ENCODE assay signal across 25 mouse cellular contexts in the genomic region with DNA sequence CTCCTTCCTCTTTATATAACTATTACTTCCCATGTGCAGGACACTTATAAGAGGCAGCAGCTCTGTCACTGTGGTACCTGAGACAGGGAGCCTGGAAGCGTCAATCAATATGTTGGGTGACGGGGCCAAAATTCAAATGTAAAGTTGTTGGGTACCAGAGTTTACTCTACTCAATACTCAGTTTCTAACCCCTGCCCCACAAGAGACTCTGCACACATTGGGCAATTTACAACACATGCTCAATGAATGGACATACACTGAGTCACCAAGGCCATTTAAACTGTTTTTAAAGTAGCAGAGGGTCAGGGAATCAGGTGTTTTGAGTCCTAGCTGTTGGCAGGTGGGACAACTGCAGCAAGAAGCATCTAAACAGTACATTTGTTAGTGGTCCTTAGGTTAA.
"Had no signal": no experiment of that assay in that cellular context is flagged by ENCODE, and none has a peak within 500 bp of the region (broad histone marks: within the 10 kb centered on the region; RNA-seq: fewer than 3 reads in every experiment).

No protein-coding gene starts in this region.

- H3K4me1 ChIP-seq: limb, embryonic 10.5 days; limb, embryonic 12.5 days; limb, embryonic 13.5 days; limb, embryonic 15.5 days; liver, embryonic 12.5 days; liver, embryonic 13.5 days; liver, embryonic 15.5 days; lung, embryonic 15.5 days; megakaryocyte, embryonic 14.5 days; midbrain, embryonic 10.5 days; midbrain, embryonic 12.5 days; midbrain, embryonic 15.5 days; neural tube, embryonic 12.5 days had no signal

- ATAC-seq: liver, embryonic 12.5 days; lung, postnatal 0 days; midbrain, embryonic 13.5 days; midbrain, embryonic 15.5 days had no signal

- H3K36me3 ChIP-seq: limb, embryonic 10.5 days; limb, embryonic 12.5 days; limb, embryonic 13.5 days; limb, embryonic 15.5 days; liver, embryonic 12.5 days; liver, embryonic 13.5 days; liver, embryonic 15.5 days; lung, embryonic 15.5 days; midbrain, embryonic 10.5 days; midbrain, embryonic 12.5 days; midbrain, embryonic 13.5 days; midbrain, embryonic 15.5 days; neural tube, embryonic 12.5 days had no signal

- DNase-seq: liver, embryonic 13.5 days; lung, adult 18-20 months; lung, adult 2 months; lung, postnatal 14 days; lung, postnatal 36 days; lung, postnatal 4 days had no signal

- H3K27ac ChIP-seq: left cerebral cortex, adult 2 months; limb, embryonic 10.5 days; limb, embryonic 12.5 days; limb, embryonic 13.5 days; limb, embryonic 15.5 days; liver, embryonic 12.5 days; liver, embryonic 13.5 days; liver, embryonic 14.5 days; liver, embryonic 15.5 days; lung, embryonic 15.5 days; macrophage; midbrain, embryonic 10.5 days; midbrain, embryonic 12.5 days; midbrain, embryonic 13.5 days; midbrain, embryonic 15.5 days; neural tube, embryonic 12.5 days had no signal

- H3K4me2 ChIP-seq: limb, embryonic 12.5 days; limb, embryonic 13.5 days; limb, embryonic 15.5 days; liver, embryonic 12.5 days; liver, embryonic 13.5 days; liver, embryonic 15.5 days; lung, embryonic 14.5 days; lung, embryonic 15.5 days; midbrain, embryonic 12.5 days; midbrain, embryonic 13.5 days; midbrain, embryonic 15.5 days; neural tube, embryonic 12.5 days had no signal

- H3K9ac ChIP-seq: limb, embryonic 12.5 days; limb, embryonic 13.5 days; limb, embryonic 15.5 days; liver, embryonic 12.5 days; liver, embryonic 13.5 days; liver, embryonic 14.5 days; liver, embryonic 15.5 days; lung, embryonic 14.5 days; lung, embryonic 15.5 days; midbrain, embryonic 12.5 days; midbrain, embryonic 13.5 days; midbrain, embryonic 15.5 days; neural tube, embryonic 12.5 days had no signal

- H3K4me3 ChIP-seq: left cerebral cortex, adult 2 months; limb, embryonic 10.5 days; limb, embryonic 12.5 days; limb, embryonic 13.5 days; limb, embryonic 15.5 days; liver, embryonic 12.5 days; liver, embryonic 13.5 days; liver, embryonic 15.5 days; lung, embryonic 15.5 days; midbrain, embryonic 10.5 days; midbrain, embryonic 12.5 days; midbrain, embryonic 13.5 days; midbrain, embryonic 15.5 days; myocyte; neural tube, embryonic 12.5 days had no signal

- H3K27me3 ChIP-seq: limb, embryonic 12.5 days; limb, embryonic 13.5 days; limb, embryonic 15.5 days; liver, embryonic 12.5 days; liver, embryonic 13.5 days; liver, embryonic 15.5 days; lung, embryonic 15.5 days; megakaryocyte, embryonic 14.5 days; midbrain, embryonic 12.5 days; midbrain, embryonic 13.5 days; midbrain, embryonic 15.5 days; neural tube, embryonic 12.5 days had no signal

- H3K9me3 ChIP-seq: limb, embryonic 10.5 days; limb, embryonic 12.5 days; limb, embryonic 13.5 days; limb, embryonic 15.5 days; liver, embryonic 12.5 days; liver, embryonic 15.5 days; lung, embryonic 15.5 days; midbrain, embryonic 10.5 days; midbrain, embryonic 12.5 days; midbrain, embryonic 13.5 days; midbrain, embryonic 15.5 days; neural tube, embryonic 12.5 days had no signal
